In the genomic region with DNA sequence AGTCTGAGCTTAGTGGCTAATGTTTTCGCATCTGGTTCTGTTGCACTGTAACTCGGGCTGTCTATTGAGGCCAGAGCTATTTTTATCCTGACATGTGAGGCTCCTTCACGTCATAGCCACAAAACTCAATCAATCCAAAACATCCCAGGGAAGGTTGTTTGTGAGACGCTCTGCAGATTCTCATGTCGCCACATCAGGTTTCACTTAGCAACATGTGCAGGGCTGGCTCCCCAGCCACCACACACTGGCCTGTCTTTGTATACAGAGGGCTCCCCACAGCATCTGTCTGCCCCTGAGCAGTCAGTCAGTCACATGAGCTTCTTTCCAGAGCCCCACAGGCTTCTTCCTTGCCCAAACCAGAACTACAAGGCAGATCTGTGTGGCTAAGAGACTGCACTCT, we compare ENCODE assay signal across 10 mouse cellular contexts. TPM values are rescaled to one million over a fixed set of nuclear protein-coding genes. Genes with fewer than 3 reads are reported as not detected.
DNase-seq lines count a peak whose midpoint lies in the region; ATAC-seq lines count a peak whose summit lies in the region.
"Had no signal": no experiment of that assay in that cellular context is flagged by ENCODE, and none has a peak within 500 bp of the region (broad histone marks: within the 10 kb centered on the region; RNA-seq: fewer than 3 reads in every experiment).

No protein-coding gene starts in this region.

- peak; percentile 74 for ATAC-seq in limb, embryonic 15.5 days (ENCODE audit: insufficient number of reproducible peaks, low FRiP score, low TSS enrichment, low read depth)
- no peak for ATAC-seq in midbrain, embryonic 15.5 days (replicated peaks)
- ATAC-seq: inflammation-experienced regulatory T-cells, adult 6 months had no signal

- 30% methylated on average over 5 of the region's 5 CpGs for WGBS in limb, embryonic 15.5 days
- WGBS in midbrain, embryonic 15.5 days: 89% methylated on average over 5 of the region's 5 CpGs

- H3K4me2 ChIP-seq in limb, embryonic 15.5 days: no peak overlapping the region
- no peak overlapping the region for H3K4me2 ChIP-seq in midbrain, embryonic 15.5 days
- H3K4me2 ChIP-seq: stomach, embryonic 15.5 days had no signal

- no peaks in the 10 kb centered on the region for H3K27me3 ChIP-seq in limb, embryonic 15.5 days
- no peaks in the 10 kb centered on the region for H3K27me3 ChIP-seq in midbrain, embryonic 15.5 days (replicated peaks)
- H3K27me3 ChIP-seq: stomach, embryonic 15.5 days had no signal

- H3K36me3 ChIP-seq in limb, embryonic 15.5 days: 0 out of 2 replicates have a peak, but pooled peaks cover 6% of the 10 kb centered on the region
- H3K36me3 ChIP-seq in midbrain, embryonic 15.5 days (replicated peaks): no peaks in the 10 kb centered on the region
- H3K36me3 ChIP-seq: stomach, embryonic 15.5 days had no signal

- H3K4me3 ChIP-seq in limb, embryonic 15.5 days: no peak overlapping the region
- H3K4me3 ChIP-seq in midbrain, embryonic 15.5 days: no peak overlapping the region
- H3K4me3 ChIP-seq: stomach, embryonic 15.5 days had no signal

- no peak overlapping the region for H3K9ac ChIP-seq in limb, embryonic 15.5 days
- no peak overlapping the region for H3K9ac ChIP-seq in midbrain, embryonic 15.5 days
- H3K9ac ChIP-seq: stomach, embryonic 15.5 days had no signal

- H3K9me3 ChIP-seq in limb, embryonic 15.5 days: no peaks in the 10 kb centered on the region
- no peaks in the 10 kb centered on the region for H3K9me3 ChIP-seq in midbrain, embryonic 15.5 days
- H3K9me3 ChIP-seq: stomach, embryonic 15.5 days had no signal

- H3K4me1 ChIP-seq in limb, embryonic 15.5 days: peaks cover 15% of the 10 kb centered on the region
- no peaks in the 10 kb centered on the region for H3K4me1 ChIP-seq in midbrain, embryonic 15.5 days
- H3K4me1 ChIP-seq: stomach, embryonic 15.5 days had no signal

- peak overlapping the region; percentile 78 for H3K27ac ChIP-seq in limb, embryonic 15.5 days
- H3K27ac ChIP-seq in midbrain, embryonic 15.5 days: no peak overlapping the region
- H3K27ac ChIP-seq: stomach, embryonic 15.5 days had no signal

- DNase-seq in adipocyte (ENCODE audit: low spot score): peak; percentile 77
- DNase-seq in embryo, embryonic 10 days (ENCODE audit: low spot score): peak; percentile 58
- peak; percentile 60 for DNase-seq in heart, adult 8-10 months (ENCODE audit: low spot score)
- no peak for DNase-seq in retina, embryonic 14.5 days (ENCODE audit: low spot score)
- no peak for DNase-seq in cerebellum, adult 8-10 months
- DNase-seq: cerebellum, postnatal 10 days had no signal

RNA-seq across cellular contexts. Expression of gene Mtss1l, which starts 44.6 kb away (rescaled TPM):
- 10 to 100 TPM; 37.7 to 46.3 (median 39.9) TPM for total RNA-seq in heart, adult 8-10 months (2022)
- polyA plus RNA-seq in limb, embryonic 15.5 days (2015; fragmentation: Nextera tagmentation; extraction: Ambion mirVana): 9.6 and 10.2 TPM in 2 replicates
- polyA plus RNA-seq in midbrain, embryonic 15.5 days (2015; fragmentation: Nextera tagmentation; extraction: Ambion mirVana): 45.7 and 50.0 TPM in 2 replicates

RNA-seq across cellular contexts. Expression of gene Vac14, which starts 58.3 kb away (rescaled TPM):
- 10 to 100 TPM; 14.0 to 18.3 (median 16.3) TPM for total RNA-seq in heart, adult 8-10 months (2022)
- 13.1 and 14.2 TPM in 2 replicates for polyA plus RNA-seq in limb, embryonic 15.5 days (2015; fragmentation: Nextera tagmentation; extraction: Ambion mirVana)
- polyA plus RNA-seq in midbrain, embryonic 15.5 days (2015; fragmentation: Nextera tagmentation; extraction: Ambion mirVana): 32.0 and 32.7 TPM in 2 replicates

Comparison
In these comparisons a context has a peak if more than half of its experiments do, and no peak if none do; other contexts are left out.
1. DNase-seq: peak in adipocyte (single experiment), embryo, embryonic 10 days (single experiment) and heart, adult 8-10 months (single experiment); none in retina, embryonic 14.5 days (single experiment) and cerebellum, adult 8-10 months (single experiment).